Mouse (Mus musculus): ENCODE measurements around the gene Pum2. TPM values are rescaled to one million over a fixed set of nuclear protein-coding genes. Genes with fewer than 3 reads are reported as not detected.
"Not testable (repeated sequence)": the region's sequence is repeated elsewhere in the genome, so short reads cannot be mapped to it uniquely, and the experiment has no call there.

Gene Pum2
- total and polyA plus RNA-seq, 3 experiments: 33.5 to 121 (median 118) TPM

DNA sequence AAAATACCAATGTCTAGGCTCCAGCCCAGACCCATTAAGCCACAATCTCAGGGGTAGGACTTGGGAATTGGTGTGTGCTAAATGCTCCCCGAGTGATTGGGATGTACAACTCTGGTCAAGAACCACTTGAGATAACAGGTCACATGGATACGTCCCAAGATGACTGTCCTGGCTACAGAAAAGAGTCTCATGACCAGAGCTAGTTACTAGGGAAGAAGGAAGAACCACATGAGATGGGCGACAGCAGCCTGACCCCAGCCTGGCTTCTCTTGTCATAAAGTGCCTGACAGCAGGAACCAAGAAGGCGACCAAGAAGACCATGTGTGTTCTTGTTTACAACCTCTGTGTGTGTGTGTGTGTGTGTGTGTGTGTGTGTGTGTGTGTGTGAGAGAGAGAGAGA, 4.5 kb upstream of the Pum2 start:
- no peak for DNase-seq

DNA sequence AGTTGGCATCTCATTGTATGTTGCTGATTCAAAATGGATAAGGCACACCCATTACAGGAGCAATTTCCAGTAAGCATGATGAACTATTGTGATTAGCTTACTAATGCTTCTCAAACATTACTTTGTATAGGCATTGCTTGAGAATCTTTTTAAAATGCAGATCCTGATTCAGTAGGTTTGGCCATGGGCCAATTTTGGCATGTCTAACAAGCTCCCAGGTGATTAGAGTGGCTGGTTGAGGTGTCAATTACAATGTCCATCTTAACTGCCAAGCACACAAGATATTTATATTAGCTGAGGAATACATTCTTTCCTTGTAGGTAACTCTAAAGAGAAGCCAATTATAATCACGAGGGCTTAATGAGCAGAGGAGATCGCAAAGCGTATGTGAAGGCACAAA, 4.1 kb upstream of the Pum2 start:
- no peak for DNase-seq

DNA sequence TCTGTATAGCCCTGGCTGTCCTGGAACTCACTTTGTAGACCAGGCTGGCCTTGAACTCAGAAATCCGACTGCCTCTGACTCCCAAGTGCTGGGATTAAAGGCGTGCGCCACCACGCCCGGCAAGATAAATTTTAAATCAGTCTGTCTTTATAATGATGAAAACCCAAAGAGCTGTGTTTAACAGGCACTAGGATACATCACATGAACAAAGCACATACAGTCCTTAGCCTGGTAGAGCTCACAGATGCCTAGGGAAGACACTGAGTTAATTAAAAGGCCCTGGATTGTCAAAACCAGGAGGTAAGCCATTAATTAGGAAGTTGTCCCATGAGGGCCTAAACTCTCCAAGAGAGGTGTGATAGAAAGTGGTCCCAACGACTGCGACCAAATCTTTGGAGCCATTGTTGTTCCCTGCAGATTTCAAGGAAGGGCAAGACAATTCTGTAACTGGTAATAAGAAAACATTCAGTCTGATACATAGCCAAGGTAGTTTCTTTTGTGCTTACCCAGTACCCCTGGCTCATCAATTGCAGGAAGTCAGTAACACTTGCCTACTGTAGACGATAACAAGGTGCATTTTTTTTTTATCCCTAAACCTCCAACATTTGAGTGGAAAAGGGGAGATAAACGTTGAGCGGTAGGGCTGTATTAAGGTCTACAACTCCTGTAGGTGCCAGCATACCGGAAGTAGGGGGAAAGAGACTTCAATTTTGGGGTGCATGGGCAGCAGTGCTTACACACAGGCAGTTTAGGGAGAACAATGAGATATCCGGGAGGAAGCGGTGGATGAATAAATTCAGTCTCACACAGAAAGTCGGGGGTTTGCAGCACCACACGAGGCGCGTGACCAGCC, 587 bp upstream of the Pum2 start:
- no peak for DNase-seq

DNA sequence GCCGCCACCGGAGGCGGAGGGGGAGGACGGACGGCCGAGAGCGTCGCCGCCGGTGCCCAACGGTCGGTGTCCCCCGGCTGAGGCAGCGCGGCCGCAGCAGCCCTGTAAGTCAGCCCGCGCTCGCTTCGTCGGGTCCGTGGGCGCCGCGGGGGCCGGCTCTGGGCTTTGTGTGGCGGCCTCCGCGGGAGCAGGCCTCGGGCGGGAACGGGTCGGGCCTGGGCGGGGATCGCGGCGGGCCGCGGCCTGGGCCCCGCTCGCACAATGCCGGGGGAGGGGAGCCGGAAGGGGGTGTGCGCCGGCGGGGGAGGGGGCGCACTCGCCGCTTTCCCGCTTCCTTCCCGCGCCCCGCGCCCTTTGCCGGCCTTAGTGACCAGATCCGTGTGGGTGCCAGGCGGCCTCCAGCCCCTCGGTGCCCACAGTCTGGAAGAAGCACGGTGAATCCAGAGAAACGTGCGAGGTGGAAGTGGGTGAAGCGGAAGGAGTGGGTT, 487 bp downstream of the Pum2 start:
- DNase-seq: peak; percentile 84

DNA sequence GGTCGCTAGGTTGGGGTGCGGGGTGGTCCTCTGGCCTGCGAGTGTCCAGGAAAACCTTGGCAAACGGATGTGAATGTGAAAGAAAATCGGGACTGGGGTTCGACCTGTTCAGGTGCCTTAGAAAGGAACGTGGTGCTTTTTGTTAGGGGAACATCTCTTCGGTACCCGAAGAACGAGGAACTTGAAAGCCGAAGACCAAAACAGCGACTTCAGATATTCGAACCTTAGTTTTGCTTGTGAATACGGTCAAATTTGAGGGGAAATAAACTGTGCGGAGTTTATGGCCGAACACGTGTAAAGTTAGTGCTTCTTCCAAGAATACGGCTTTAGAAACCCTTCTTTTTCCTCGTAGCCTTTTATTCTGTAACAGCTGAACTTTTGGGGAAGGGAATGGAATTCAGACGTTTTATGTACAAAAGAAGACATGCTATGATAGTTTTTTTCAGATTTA, 982 bp downstream of the Pum2 start:
- DNase-seq: no peak

DNA sequence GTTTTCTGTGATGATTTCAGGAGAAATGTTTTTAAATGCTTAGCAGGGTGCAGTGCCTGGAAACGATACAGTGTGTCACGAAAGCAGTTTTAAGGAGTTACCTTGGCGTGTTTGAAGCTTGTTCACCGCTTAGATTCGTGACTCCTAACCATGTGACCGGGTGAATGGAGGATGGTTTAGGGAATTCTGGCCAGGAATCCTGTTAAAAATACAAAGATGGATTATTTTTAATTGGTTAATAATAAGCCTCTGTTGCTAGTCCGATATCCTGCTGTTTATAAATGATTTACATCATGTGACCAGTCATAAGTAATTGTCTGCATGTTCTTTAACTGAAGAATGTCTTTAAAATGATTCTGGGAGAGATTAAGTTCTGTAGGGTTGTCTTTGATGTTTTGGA, 1.4 kb downstream of the Pum2 start:
- peak; percentile 35 for DNase-seq

DNA sequence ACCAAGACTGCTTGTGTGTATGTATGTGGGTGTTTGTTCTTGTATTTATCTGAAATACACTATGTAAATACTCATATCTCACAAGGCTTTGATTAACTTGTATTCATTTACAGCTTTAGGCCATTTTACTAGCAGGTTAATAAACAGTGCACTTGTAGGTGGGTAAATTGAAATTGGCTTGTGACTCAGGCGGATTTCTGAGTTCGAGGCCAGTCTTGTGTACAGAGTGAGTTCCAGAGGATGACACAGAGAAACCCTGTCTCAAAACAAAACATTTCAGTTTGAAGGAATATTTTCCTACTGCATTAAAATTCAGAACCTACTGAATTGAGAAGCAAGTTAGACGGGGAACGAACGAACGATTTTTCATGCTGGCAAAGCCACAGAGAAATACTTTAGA, 2.4 kb downstream of the Pum2 start:
- no peak for DNase-seq

DNA sequence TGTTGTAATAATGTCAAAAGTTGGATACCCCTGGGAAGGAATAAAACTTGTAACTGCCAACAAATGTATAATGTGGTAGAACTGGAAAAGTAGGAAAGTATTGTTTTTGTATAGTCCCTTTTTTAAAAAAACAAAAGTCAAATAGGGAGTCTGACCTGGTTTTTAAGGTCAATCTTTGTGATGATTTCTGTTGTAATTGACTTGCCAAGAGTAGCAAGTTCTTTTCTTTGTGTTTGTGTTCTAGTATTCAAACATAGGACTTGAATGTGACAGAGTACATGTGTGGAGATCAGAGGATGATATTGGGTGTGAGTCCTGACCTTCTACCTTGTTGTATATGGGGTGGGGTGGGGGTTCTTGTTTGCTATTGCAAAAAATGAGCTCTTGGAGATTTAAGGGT, 4.0 kb downstream of the Pum2 start:
- no peak for DNase-seq

DNA sequence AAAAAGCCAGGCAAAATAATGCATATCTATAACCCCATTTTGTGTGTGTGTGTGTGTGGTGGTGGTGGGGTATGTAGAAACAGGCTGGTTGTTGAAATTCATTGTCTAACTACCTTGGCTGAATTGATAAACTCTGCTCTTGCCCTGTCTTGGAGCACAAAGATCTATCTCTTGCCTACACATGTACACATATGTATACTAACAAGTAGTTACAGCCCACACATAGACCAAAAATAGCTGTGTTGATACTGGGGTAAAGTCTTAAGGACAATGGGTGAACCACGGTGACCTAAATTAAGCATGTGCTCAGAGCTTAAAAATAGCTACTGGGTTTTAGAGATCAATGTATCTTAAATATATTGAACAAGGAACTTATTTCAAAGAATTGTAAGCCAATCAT, 10.3 kb downstream of the Pum2 start:
- DNase-seq: no peak

DNA sequence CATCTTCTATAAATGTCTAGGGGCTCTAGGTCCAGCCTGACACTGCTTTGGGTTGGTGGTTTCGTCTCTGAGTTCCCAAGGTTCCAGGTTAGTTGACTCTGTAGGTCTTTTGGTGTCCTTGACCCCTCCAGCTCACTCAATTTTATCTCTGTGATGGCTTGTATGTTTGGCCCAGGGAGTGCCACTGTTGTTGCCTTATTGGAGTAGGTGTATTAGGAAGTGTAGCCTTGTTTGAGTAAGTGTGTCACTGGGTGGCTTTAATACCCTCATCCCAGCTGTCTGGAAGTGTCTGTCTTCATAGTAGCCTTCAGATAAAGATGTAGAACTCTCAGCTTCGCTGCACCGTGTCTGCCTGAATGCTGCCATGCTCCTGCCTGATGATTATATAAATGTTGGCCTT, 11.1 kb downstream of the Pum2 start:
- DNase-seq: no peak

DNA sequence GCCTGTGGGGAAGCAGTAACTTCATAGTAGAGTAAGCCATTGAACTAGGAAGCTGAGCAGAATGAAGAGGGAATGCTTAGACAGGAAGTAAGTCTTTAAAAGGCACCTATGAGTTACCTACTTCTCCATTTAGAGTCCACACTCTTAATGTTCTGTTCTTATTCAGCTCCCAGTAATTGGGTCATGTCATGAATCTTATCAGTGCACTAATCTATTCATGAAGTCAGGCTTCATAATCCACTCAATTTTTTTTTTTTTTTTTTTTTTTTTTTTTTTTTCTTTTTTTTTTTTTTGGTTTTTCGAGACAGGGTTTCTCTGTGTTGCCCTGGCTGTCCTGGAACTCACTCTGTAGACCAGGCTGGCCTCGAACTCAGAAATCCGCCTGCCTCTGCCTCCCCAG, 15.9 kb downstream of the Pum2 start:
- DNase-seq: not testable (repeated sequence)

DNA sequence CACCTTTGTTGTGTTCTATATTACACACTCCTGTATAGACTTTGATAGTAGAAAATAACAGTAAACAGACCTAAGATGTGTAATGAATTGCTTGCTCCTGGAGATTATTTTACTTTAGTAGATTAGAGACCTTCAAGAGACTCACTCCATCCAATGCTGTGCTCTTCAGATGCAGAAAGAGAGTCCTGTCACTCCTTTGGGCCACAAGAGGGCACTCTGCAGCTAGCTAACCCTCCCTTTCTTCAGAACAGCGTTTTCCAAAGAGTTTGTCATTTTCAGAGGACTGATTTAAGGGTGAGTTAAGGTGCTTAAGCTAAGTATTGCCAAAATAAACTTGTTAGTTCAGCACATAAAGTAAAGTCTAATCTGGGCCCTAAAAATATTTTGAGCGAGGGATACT, 25.0 kb downstream of the Pum2 start:
- peak; percentile 43 for DNase-seq

DNA sequence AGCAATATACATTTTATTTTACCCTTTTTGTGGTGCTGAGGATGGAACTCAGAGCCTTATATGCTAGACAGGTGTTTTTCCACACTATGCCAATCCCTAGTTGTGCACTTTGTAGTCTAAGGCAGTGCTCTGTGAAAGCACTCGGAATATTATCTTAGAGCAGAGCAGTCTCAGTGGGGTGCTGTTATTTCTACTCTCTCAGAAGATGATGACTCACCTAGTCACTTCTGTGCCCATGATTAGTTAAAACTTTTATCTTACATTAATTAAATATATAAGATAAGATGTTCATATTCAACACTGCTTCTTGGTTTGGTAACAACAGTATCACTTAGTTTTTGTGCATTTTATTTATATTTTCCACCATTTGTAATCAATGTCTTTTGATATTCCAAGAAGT, 30.1 kb downstream of the Pum2 start:
- DNase-seq: no peak

DNA sequence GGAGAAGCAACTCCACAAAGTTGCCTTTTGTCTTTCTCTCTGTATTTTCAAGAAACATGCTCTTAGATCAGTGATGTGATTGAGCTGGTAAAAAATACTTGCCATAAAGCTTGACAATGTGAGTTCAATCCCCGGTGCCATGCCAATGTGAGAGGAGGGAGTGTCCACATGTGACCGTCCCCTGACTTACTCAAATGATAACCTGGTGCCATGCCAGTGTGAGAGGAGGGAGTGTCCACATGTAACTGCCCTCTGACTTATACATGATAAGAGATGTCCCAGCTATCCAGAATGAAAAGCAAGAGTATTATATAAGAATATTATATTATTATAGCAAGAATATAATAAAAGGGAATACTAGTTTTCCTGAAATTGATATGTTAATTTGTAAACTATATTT, 34.9 kb downstream of the Pum2 start:
- no peak for DNase-seq

DNA sequence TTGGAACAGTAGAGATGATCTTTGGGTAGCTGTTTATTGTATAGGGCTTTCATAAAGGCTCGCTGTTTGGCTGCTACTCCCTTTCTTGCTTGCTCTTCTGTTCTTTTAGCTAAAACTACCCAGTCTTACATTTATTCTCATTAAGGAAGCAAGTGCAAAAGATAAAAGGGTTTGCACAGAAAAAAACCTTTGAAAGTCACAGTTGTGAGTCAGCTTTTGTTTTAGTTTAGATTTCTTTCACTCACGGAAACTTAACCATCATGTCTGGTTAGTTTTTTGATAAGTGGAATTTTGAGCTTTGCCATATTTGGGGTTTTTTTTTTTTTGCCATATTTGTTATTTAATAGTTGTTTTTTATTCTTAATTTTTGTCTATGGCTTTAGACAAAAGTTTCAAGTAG, 38.7 kb downstream of the Pum2 start:
- no peak for DNase-seq

DNA sequence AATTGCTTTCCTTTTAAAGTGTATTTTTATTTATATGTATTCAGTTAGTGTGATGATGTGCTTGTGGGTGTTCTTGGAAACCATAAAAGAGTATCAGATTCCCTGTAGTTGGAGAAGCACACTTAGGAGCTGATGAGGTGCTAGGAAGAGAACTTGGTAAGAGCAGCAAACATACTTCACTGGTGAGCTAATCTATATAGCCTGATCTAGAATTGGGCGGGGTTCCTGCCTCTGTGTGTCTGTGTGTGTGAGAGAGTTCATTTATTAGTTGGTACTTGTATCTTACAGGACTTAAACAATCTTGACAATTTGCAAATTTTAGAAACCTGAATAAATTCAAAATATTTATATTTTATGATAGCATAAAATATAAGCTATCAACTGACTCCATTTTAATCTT, 42.2 kb downstream of the Pum2 start:
- no peak for DNase-seq

DNA sequence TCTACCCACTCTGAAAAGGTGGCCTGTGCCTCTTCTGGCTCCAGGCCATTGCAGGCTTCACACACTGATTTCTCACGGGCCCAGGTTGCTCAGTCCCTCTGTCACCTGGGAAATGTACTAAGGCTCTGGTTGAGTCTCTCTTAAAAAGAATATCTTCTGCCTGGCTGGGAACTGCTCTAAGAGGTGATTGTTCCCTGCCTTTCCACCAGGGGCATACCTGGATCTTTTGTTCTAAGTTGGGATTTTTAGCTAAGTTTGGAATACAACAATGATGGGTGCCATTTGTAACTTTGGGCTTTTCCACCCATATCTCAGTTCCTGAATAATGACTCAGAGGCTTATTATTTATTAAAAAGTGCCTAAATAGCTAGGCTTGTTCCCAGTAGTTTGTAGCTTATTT, 53.0 kb downstream of the Pum2 start:
- no peak for DNase-seq

DNA sequence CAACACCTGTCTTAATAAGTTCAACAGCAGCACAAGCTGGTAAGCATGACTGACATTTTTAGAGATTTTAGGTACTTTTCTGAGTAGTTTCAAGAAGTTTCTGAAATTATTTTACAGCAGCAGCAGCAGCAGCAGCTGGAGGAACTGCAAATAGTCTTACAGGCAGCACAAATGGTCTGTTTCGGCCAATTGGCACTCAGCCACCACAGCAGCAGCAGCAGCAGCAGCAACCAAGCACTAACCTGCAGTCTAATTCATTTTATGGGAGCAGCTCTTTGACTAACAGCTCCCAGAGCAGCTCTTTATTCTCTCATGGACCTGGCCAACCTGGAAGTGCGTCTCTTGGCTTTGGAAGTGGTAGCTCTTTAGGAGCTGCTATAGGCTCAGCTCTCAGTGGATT, 54.8 kb downstream of the Pum2 start:
- peak; percentile 12 for DNase-seq

DNA sequence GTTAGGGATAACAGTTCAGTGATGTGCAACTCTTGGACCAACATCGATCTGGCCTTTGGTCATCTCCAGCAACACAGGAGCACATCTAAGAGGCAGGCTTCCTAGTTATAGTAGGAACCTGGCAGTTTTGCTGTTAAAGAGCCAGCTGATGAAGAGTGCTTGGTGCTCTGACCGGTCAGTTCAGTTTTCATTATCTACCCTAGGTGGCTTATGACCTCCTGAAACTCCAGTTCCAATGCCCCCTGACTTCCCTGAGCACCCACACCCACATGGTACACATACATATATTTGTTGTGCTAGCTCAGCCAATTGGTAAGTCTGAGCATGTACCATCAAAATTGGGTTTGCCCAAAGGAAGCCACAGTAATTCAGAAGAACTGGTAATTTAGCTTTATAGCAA, 79.7 kb downstream of the Pum2 start:
- no peak for DNase-seq

DNA sequence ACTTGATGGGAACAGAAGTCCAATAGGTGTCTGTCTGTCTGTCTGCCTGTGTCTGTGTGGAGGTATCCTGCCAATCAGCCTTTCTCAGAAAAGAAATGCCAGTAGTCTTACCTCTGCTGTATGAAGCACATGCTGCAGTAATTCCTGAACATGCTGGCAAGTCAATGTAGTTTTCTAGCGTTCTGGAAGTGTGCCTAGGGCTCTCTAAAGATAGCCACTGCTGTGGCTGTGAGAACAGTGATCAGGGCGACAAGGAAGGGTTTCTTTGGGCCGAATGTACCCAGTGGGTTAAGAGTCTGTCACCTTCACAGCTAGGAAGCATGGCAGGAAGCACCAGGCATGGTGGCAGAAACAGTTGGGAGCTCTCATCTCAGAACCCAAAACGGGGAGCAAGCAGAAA, 80.2 kb downstream of the Pum2 start:
- no peak for DNase-seq

DNA sequence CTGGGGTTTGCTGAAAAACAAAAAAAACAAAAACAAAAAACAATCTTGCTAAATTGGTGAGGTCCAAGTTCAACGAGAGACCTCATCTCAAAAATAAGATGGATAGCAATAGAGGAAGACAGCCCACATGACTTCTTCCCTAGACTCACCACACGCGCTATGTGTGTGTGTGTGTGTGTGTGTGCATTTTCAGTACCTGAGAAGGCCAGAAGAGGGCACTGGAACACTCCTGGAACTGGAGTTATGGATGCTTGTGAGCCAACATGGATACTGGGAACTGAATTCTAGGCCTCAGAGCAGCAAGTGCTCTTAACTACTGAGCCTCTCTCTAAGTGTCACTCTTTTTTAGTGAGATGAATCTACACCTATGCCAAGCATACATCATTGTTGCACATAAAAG, 84.1 kb downstream of the Pum2 start:
- no peak for DNase-seq

DNA sequence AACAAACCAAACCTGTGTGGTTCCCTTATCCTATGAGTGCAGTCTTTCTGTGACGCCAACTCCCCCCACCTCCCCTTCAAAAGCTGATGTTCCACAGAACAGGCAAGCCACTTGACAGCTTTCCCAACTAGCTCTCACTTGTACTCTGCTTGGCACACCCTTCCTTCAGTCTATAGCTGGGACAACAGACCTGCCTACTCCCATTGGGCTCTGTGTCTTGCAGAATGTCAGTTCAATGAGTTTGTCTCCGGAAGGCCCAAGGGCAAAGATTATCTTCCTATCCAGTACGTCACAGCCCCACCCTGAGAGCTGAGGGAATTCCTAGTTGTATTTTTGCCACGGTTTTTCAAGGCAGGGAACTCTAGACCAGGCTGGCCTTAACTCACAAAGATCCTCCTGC, 85.2 kb downstream of the Pum2 start:
- no peak for DNase-seq

DNA sequence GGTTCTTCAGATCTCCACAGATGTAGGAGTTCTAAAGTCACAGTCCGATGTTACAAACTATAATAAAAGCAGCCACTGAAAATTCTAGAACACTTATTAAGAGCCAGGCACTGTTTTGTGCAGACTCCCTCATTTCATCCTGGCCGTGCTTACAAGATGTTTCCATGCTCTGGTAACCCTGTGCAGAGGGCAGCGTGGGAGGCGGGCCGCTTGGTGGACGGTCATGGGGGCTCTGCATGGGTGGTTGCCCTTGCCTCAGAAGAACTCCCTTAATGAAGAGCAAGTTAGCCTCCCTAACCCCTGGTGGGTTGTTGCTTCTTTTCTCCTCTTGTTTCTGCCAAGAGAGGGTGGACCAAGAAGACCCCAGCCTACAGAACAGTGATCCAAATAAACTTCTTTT, 85.8 kb downstream of the Pum2 start:
- DNase-seq: no peak

DNA sequence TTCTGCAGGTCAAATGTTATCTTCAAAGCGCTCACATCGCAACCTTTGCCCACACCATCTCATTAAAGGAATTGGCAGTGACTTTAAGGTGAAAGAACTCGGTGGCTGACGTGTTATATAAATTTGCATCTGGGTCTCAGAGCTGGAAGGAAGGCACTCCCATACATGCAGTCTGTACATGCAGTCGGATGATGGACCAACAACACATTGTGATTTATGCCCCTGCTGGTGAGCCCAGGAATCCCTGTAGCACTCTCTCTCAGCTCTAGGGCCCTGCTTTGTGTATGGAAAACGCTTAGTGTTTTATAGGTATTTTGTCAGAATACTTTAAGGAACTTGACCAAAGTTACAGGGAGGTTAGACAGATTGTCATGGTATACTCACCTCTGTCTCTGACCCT, 86.6 kb downstream of the Pum2 start:
- DNase-seq: no peak
